Mouse (Mus musculus) limb, embryonic 10.5 days (tissue): ENCODE measurements at regions not wholly inside any gene's neighbourhood (a gene's known extent, or its start where the extent isn't known, plus 50 kb on each side); places are given as distances from the start of the nearest gene placed in this dataset.

Experiments
- DNase-seq: peaks from one replicate; pipeline ENCODE4 v3.0.0-alpha.2; 2017; ENCODE audit warnings: low spot score
- H3K27ac ChIP-seq: fragments of 300-500 bp; sonication (generic); 2 replicates; pipeline ENCODE4 v1.5.1; 2016; ENCODE audit warnings: mild to moderate bottlenecking
- H3K27me3 ChIP-seq: fragments of 300-500 bp; sonication (generic); 2 replicates; pipeline ENCODE4 v1.6.1; 2016; ENCODE audit warnings: low read depth, mild to moderate bottlenecking; ENCODE audit not compliant: poor library complexity, severe bottlenecking
- H3K36me3 ChIP-seq: fragments of 300-500 bp; sonication (generic); 2 replicates; pipeline ENCODE4 v1.6.1; 2016; ENCODE audit warnings: mild to moderate bottlenecking, moderate library complexity
- H3K4me1 ChIP-seq: fragments of 300-500 bp; sonication (generic); 2 replicates; pipeline ENCODE4 v1.6.1; 2016
- H3K4me3 ChIP-seq: fragments of 300-500 bp; sonication (generic); 2 replicates; pipeline ENCODE4 v1.5.1; 2016; ENCODE audit warnings: mild to moderate bottlenecking, moderate library complexity
- H3K9me3 ChIP-seq: fragments of 300-500 bp; sonication (generic); replicated peaks from 2 replicates; pipeline ENCODE4 v1.6.1; 2016; ENCODE audit warnings: mild to moderate bottlenecking
- WGBS: fragments of 180-500 bp; shearing (Covaris S2); methylation state at CpG from one replicate; pipeline ENCODE4 v1.1.7; 2016; 5-methylcytosine and 5-hydroxymethylcytosine counted together

- WGBS = 97% methylated on average over 1 of the region's 1 CpGs
- H3K4me3 ChIP-seq = no peak overlapping the region
- no peak for DNase-seq
- no peaks in the 10 kb centered on the region for H3K27me3 ChIP-seq
- no peak overlapping the region for H3K27ac ChIP-seq
- H3K36me3 ChIP-seq = no peaks in the 10 kb centered on the region
- H3K9me3 ChIP-seq = no peaks in the 10 kb centered on the region
- H3K4me1 ChIP-seq = peaks cover 5% of the 10 kb centered on the region; the same call in 1 of the 2 replicates
Observed at GRCm38 (mm10) chr9:43445491-43445890, 134.8 kb downstream of the Trim29 start.

GRCm38 (mm10) chr9:43447372-43447771 lies 136.7 kb downstream of the Trim29 start:
- no peak for DNase-seq
- no peaks in the 10 kb centered on the region for H3K9me3 ChIP-seq
- no peaks in the 10 kb centered on the region for H3K4me1 ChIP-seq
- no peak overlapping the region for H3K4me3 ChIP-seq
- H3K27me3 ChIP-seq = peaks cover 12% of the 10 kb centered on the region
- H3K36me3 ChIP-seq = no peaks in the 10 kb centered on the region
- no peak overlapping the region for H3K27ac ChIP-seq
- WGBS = 71% methylated on average over 7 of the region's 7 CpGs

- 90% methylated on average over 5 of the region's 5 CpGs for WGBS
- 0 out of 2 replicates have a peak, but pooled peaks cover under 1% of the 10 kb centered on the region for H3K4me1 ChIP-seq
Observed at GRCm38 (mm10) chr9:43448981-43449380, 138.3 kb downstream of the Trim29 start.

GRCm38 (mm10) chr9:43453953-43454582 lies 143.4 kb downstream of the Trim29 start:
- Histone ChIP-seq H3K36me3 (no peaks in the 10 kb centered on the region), H3K4me1 (0 out of 2 replicates have a peak, but pooled peaks cover 5% of the 10 kb centered on the region), H3K4me3 (no peak overlapping the region), H3K27me3 (peaks cover 56% of the 10 kb centered on the region), H3K9me3 (no peaks in the 10 kb centered on the region), H3K27ac (no peak overlapping the region)
- 4% methylated on average over 14 of the region's 14 CpGs for WGBS
- DNase-seq = no peak

More at GRCm38 (mm10) chr9:43448981-43449380, 138.3 kb downstream of the Trim29 start:
- peaks cover 28% of the 10 kb centered on the region for H3K27me3 ChIP-seq
- no peak overlapping the region for H3K4me3 ChIP-seq
- no peaks in the 10 kb centered on the region for H3K36me3 ChIP-seq
- no peaks in the 10 kb centered on the region for H3K9me3 ChIP-seq
- H3K27ac ChIP-seq = no peak overlapping the region
- no peak for DNase-seq

GRCm38 (mm10) chr9:43457736-43458135 lies 147.1 kb downstream of the Trim29 start:
- Histone ChIP-seq H3K9me3 (no peaks in the 10 kb centered on the region), H3K27me3 (peaks cover 40% of the 10 kb centered on the region), H3K36me3 (no peaks in the 10 kb centered on the region), H3K4me3 (no peak overlapping the region), H3K4me1 (0 out of 2 replicates have a peak, but pooled peaks cover 5% of the 10 kb centered on the region), H3K27ac (no peak overlapping the region)
- 94% methylated on average over 2 of the region's 2 CpGs for WGBS
- no peak for DNase-seq

GRCm38 (mm10) chr9:43461131-43461530 lies 150.5 kb downstream of the Trim29 start:
- Histone ChIP-seq H3K27me3 (peaks cover 10% of the 10 kb centered on the region), H3K27ac (no peak overlapping the region), H3K36me3 (no peaks in the 10 kb centered on the region), H3K4me3 (no peak overlapping the region), H3K4me1 (0 out of 2 replicates have a peak, but pooled peaks cover 3% of the 10 kb centered on the region), H3K9me3 (no peaks in the 10 kb centered on the region)
- DNase-seq = no peak
- WGBS = 70% methylated on average over 2 of the region's 2 CpGs

- 89% methylated on average over 13 of the region's 13 CpGs for WGBS
- H3K27me3 ChIP-seq = peaks cover 5% of the 10 kb centered on the region; the same call in 1 of the 2 replicates
- peaks cover 15% of the 10 kb centered on the region for H3K4me1 ChIP-seq
- H3K9me3 ChIP-seq = no peaks in the 10 kb centered on the region
- no peak overlapping the region for H3K4me3 ChIP-seq
- H3K36me3 ChIP-seq = no peaks in the 10 kb centered on the region
- no peak overlapping the region for H3K27ac ChIP-seq
- no peak for DNase-seq
Observed at GRCm38 (mm10) chr9:43463445-43464090, 152.9 kb downstream of the Trim29 start.

GRCm38 (mm10) chr9:43465129-43465528 lies 154.5 kb downstream of the Trim29 start:
- DNase-seq = no peak
- no peaks in the 10 kb centered on the region for H3K9me3 ChIP-seq
- WGBS = 39% methylated on average over 2 of the region's 2 CpGs

GRCm38 (mm10) chr9:43465731-43466330 lies 155.2 kb downstream of the Trim29 start:
- DNase-seq = no peak
- 73% methylated on average over 8 of the region's 8 CpGs for WGBS
- no peaks in the 10 kb centered on the region for H3K36me3 ChIP-seq
- no peak overlapping the region for H3K4me3 ChIP-seq
- no peak overlapping the region for H3K27ac ChIP-seq
- peaks cover 15% of the 10 kb centered on the region for H3K4me1 ChIP-seq
- peaks cover 5% of the 10 kb centered on the region; the same call in 1 of the 2 replicates for H3K27me3 ChIP-seq
- no peaks in the 10 kb centered on the region for H3K9me3 ChIP-seq

More at GRCm38 (mm10) chr9:43465129-43465528, 154.5 kb downstream of the Trim29 start:
- no peak overlapping the region for H3K4me3 ChIP-seq
- no peaks in the 10 kb centered on the region for H3K36me3 ChIP-seq
- H3K27me3 ChIP-seq = peaks cover 5% of the 10 kb centered on the region; the same call in 1 of the 2 replicates
- peaks cover 15% of the 10 kb centered on the region for H3K4me1 ChIP-seq
- H3K27ac ChIP-seq = no peak overlapping the region

- no peak for DNase-seq
- Histone ChIP-seq H3K27ac (no peak overlapping the region), H3K27me3 (peaks cover 5% of the 10 kb centered on the region; the same call in 1 of the 2 replicates), H3K9me3 (no peaks in the 10 kb centered on the region), H3K4me3 (no peak overlapping the region), H3K36me3 (no peaks in the 10 kb centered on the region), H3K4me1 (peaks cover 15% of the 10 kb centered on the region)
- WGBS = 18% methylated on average over 3 of the region's 3 CpGs
Observed at GRCm38 (mm10) chr9:43466883-43467282, 156.2 kb downstream of the Trim29 start.

- no peaks in the 10 kb centered on the region for H3K9me3 ChIP-seq
- H3K4me3 ChIP-seq = no peak overlapping the region
- 86% methylated on average over 10 of the region's 10 CpGs for WGBS
- peaks cover 5% of the 10 kb centered on the region; the same call in 1 of the 2 replicates for H3K27me3 ChIP-seq
- H3K27ac ChIP-seq = no peak overlapping the region
- DNase-seq = no peak
- H3K36me3 ChIP-seq = no peaks in the 10 kb centered on the region
- peaks cover 15% of the 10 kb centered on the region for H3K4me1 ChIP-seq
Observed at GRCm38 (mm10) chr9:43469215-43469614, 158.6 kb downstream of the Trim29 start.

GRCm38 (mm10) chr9:43472231-43472630 lies 161.6 kb downstream of the Trim29 start:
- no peak for DNase-seq
- peaks cover 4% of the 10 kb centered on the region for H3K4me1 ChIP-seq
- WGBS = 70% methylated on average over 2 of the region's 2 CpGs
- H3K9me3 ChIP-seq = no peaks in the 10 kb centered on the region
- no peaks in the 10 kb centered on the region for H3K27me3 ChIP-seq
- no peak overlapping the region for H3K4me3 ChIP-seq
- H3K36me3 ChIP-seq = no peaks in the 10 kb centered on the region
- H3K27ac ChIP-seq = no peak overlapping the region

GRCm38 (mm10) chr9:43473164-43473563 lies 162.5 kb downstream of the Trim29 start:
- 79% methylated on average over 1 of the region's 1 CpGs for WGBS
- Histone ChIP-seq H3K36me3 (no peaks in the 10 kb centered on the region), H3K27ac (no peak overlapping the region), H3K4me1 (no peaks in the 10 kb centered on the region), H3K4me3 (no peak overlapping the region), H3K27me3 (no peaks in the 10 kb centered on the region), H3K9me3 (no peaks in the 10 kb centered on the region)
- no peak for DNase-seq
